ENCODE assay signal across 29 mouse cellular contexts in genomic region chr11:35968291-35968690, GRCm38 (mm10). TPM values are rescaled to one million over a fixed set of nuclear protein-coding genes. Genes with fewer than 3 reads are reported as not detected.
"Had no signal": no experiment of that assay in that cellular context is flagged by ENCODE, and none has a peak within 500 bp of the region (broad histone marks: within the 10 kb centered on the region; RNA-seq: fewer than 3 reads in every experiment).

No protein-coding gene starts in this region.

- H3K27me3 ChIP-seq: hindbrain, embryonic 12.5 days; kidney, embryonic 15.5 days; limb, embryonic 13.5 days; limb, embryonic 15.5 days had no signal

- H3K9ac ChIP-seq: heart, embryonic 12.5 days; hindbrain, embryonic 12.5 days; hindbrain, embryonic 14.5 days; kidney, embryonic 15.5 days; limb, embryonic 13.5 days; limb, embryonic 15.5 days; liver, embryonic 14.5 days had no signal

- DNase-seq: gastrocnemius, adult 2 months; gastrocnemius, postnatal 10 days; gastrocnemius, postnatal 25 days; heart, adult 18-20 months; heart, postnatal 10 days; heart, postnatal 4 days; kidney, adult 11 months; kidney, adult 2 months; kidney, adult 9 months; kidney, postnatal 14 days; kidney, postnatal 36 days; layer of hippocampus, adult 9-11 months; layer of hippocampus, postnatal 36 days; left cerebral cortex, postnatal 4 days; lung, adult 18-20 months had no signal

- H3K4me2 ChIP-seq: heart, embryonic 12.5 days; hindbrain, embryonic 12.5 days; hindbrain, embryonic 14.5 days; kidney, embryonic 15.5 days; limb, embryonic 13.5 days; limb, embryonic 15.5 days; liver, embryonic 11.5 days had no signal

- H3K36me3 ChIP-seq: heart, embryonic 12.5 days; hindbrain, embryonic 12.5 days; kidney, embryonic 15.5 days; limb, embryonic 13.5 days; limb, embryonic 15.5 days had no signal

- H3K4me3 ChIP-seq: gastrocnemius, adult 2 months; heart, embryonic 10.5 days; heart, embryonic 12.5 days; hindbrain, embryonic 10.5 days; hindbrain, embryonic 12.5 days; kidney, embryonic 15.5 days; limb, embryonic 13.5 days; limb, embryonic 15.5 days had no signal

- H3K27ac ChIP-seq: gastrocnemius, adult 2 months; heart, embryonic 10.5 days; hindbrain, embryonic 10.5 days; hindbrain, embryonic 12.5 days; hindbrain, embryonic 14.5 days; kidney, embryonic 15.5 days; kidney, postnatal 0 days; limb, embryonic 13.5 days; limb, embryonic 15.5 days; liver, embryonic 14.5 days had no signal

- ATAC-seq: hindbrain, embryonic 16.5 days; inflammation-experienced regulatory T-cells, adult 6 months had no signal

- H3K9me3 ChIP-seq: heart, embryonic 10.5 days; heart, embryonic 12.5 days; hindbrain, embryonic 10.5 days; hindbrain, embryonic 12.5 days; kidney, embryonic 15.5 days; limb, embryonic 13.5 days; limb, embryonic 15.5 days had no signal

RNA-seq across cellular contexts. Expression of gene Wwc1, which starts 12.0 kb away (rescaled TPM):
- total RNA-seq: gastrocnemius, adult 2 months; granulocyte monocyte progenitor cell, adult 5-6 weeks had no signal
